Mouse (Mus musculus): ENCODE measurements around the gene Oit1.

Oit1 gene

DNA sequence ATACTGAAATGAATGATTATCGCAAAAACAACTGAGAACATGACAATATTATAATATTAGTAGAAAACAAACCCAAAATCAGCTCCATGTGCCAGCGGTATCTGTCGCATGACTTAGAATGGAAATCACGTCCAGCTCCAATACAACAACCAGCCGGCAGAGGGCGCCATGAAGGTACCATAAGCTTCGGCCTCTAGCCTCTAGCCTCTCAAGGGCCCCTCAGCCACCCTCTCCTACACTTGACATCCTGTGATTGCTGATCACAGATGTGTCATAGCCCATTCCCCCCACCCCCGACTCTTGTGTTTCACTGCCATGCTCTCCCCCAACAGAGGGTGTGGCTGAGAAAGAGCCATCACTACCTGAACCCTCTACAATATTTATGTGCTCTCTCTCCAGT is 78.3 kb downstream of the Oit1 start:
- DNase-seq (ENCODE audit: low read depth, low spot score), result peak; percentile 71

Measured in mesoderm, embryonic 11.5 days (tissue).